Mouse (Mus musculus): ENCODE measurements around the gene Stub1. TPM values are rescaled to one million over a fixed set of nuclear protein-coding genes. Genes with fewer than 3 reads are reported as not detected.

Gene Stub1
- polyA plus RNA-seq, 1 experiment = 246 TPM

DNA sequence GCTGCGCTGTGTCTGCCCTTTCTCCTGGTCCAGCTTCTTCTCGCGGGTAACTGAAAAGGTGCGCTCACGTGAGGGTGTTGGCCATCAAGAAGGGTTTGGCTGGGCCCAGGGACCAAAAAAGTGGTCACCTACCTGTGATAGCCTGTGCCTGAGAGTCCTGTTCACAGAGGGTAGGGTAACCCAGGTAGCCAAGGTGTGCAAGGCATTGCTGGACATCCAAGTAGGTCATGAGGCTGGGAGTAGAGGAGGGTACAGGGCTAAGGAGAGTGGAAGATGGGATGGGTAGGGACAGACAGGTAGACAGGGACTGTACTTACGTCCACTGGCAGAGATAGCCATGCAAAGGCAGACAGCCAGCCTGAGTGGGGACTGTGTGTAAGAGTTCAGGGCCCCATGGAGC, 7.3 kb upstream of the Stub1 start:
- TF ChIP-seq MAX (IDR thresholded peaks at IDR 0.05) (no peak), MYOG (IDR thresholded peaks at IDR 0.05; ENCODE audit: control insufficient read depth, extremely low read depth, insufficient read length) (no peak), USF1 (IDR thresholded peaks at IDR 0.05; ENCODE audit: low read depth) (no peak), CEBPB (IDR thresholded peaks at IDR 0.05; ENCODE audit: low read depth) (no peak), CTCF (IDR thresholded peaks at IDR 0.05; ENCODE audit: control insufficient read depth, insufficient read depth, insufficient read length) (no peak), FOSL1 (IDR thresholded peaks at IDR 0.05; ENCODE audit: insufficient read depth, low read length, poor library complexity, severe bottlenecking) (no peak), MYOD1 (IDR thresholded peaks at IDR 0.05; ENCODE audit: control insufficient read depth, insufficient read length, low read depth) (no peak)
- H3K79me2 ChIP-seq (ENCODE audit: control insufficient read depth, insufficient read depth) = peaks cover 23% of the 10 kb centered on the region
- H3ac ChIP-seq (ENCODE audit: control insufficient read depth, insufficient read length, low read depth) = no peak overlapping the region
- no peaks in the 10 kb centered on the region for H3K27me3 ChIP-seq (ENCODE audit: control insufficient read depth, insufficient read depth, insufficient read length)
- no peak overlapping the region for H3K4me3 ChIP-seq (ENCODE audit: insufficient read depth, poor library complexity, severe bottlenecking)
- peaks cover 38% of the 10 kb centered on the region for H3K36me3 ChIP-seq (ENCODE audit: control insufficient read depth, insufficient read depth)
- H3K79me3 ChIP-seq (ENCODE audit: low read depth) = peaks cover 5% of the 10 kb centered on the region

DNA sequence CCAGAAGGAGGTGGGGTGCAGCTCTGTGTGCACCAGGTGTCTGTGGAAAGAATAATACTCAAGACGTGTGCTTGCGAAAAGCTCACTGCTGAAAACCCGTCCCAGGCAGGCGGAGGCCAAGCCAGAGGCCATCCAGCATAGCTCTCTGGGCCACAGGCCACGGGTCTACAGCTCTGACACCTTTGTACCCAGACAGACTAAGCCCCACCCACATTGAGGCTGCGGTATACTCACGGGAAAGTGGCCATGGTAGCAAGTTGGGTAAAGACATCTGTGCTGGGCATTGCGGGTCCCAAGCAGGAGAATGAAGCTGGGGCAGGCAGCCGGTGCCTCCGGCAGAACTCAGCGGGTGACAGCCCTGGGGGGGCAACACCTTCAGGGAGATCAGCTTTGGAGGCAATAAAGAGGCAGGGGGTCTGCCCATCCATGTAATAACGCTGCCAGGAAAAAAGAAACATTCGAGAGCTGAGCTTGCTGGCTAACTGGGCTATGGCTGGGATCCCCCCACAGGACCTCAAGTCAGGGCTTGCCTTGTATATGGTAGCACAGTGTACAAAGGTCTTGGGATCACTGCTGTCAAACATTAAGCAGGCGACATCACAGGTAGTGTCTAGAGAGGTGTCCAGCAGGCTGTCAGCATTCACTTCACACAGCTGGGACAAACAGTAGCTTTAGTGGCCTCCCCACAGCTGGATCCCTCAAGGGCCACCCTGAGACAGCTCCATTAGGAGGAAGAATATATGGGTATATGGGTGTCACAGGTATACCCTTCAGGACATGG, 6.4 kb upstream of the Stub1 start:
- H3K4me3 ChIP-seq (ENCODE audit: insufficient read depth, poor library complexity, severe bottlenecking) = no peak overlapping the region
- peaks cover 39% of the 10 kb centered on the region for H3K36me3 ChIP-seq (ENCODE audit: control insufficient read depth, insufficient read depth)
- TF ChIP-seq CEBPB (IDR thresholded peaks at IDR 0.05; ENCODE audit: low read depth) (no peak), MYOG (IDR thresholded peaks at IDR 0.05; ENCODE audit: control insufficient read depth, extremely low read depth, insufficient read length) (no peak), USF1 (IDR thresholded peaks at IDR 0.05; ENCODE audit: low read depth) (no peak), FOSL1 (IDR thresholded peaks at IDR 0.05; ENCODE audit: insufficient read depth, low read length, poor library complexity, severe bottlenecking) (no peak), CTCF (IDR thresholded peaks at IDR 0.05; ENCODE audit: control insufficient read depth, insufficient read depth, insufficient read length) (no peak), MAX (IDR thresholded peaks at IDR 0.05) (no peak), MYOD1 (IDR thresholded peaks at IDR 0.05; ENCODE audit: control insufficient read depth, insufficient read length, low read depth) (no peak)
- H3K79me3 ChIP-seq (ENCODE audit: low read depth) = peaks cover 5% of the 10 kb centered on the region
- no peak overlapping the region for H3ac ChIP-seq (ENCODE audit: control insufficient read depth, insufficient read length, low read depth)
- no peaks in the 10 kb centered on the region for H3K27me3 ChIP-seq (ENCODE audit: control insufficient read depth, insufficient read depth, insufficient read length)
- peaks cover 32% of the 10 kb centered on the region for H3K79me2 ChIP-seq (ENCODE audit: control insufficient read depth, insufficient read depth)

DNA sequence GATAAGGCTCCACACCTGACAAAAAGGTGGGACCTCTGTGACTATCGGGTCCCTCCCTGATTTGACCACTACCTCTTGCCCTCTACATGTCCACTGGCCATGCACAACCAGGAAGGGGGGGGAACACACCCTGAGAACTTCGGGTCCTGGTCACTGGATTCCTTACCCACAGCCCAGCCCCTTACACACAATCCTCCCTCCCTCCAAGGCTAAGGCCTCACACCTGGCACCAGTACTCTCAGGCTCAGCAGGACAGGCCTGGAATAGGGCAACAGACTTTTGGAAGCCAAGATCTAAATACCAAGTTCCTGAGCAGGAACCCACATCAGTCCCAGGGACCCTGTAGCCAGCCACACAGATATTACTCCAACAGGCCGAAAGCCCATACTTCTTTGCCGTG, 5.7 kb upstream of the Stub1 start:
- no peak for TF ChIP-seq FOSL1 (IDR thresholded peaks at IDR 0.05; ENCODE audit: insufficient read depth, low read length, poor library complexity, severe bottlenecking)
- no peak for TF ChIP-seq MAX (IDR thresholded peaks at IDR 0.05)
- TF ChIP-seq MYOD1 (IDR thresholded peaks at IDR 0.05; ENCODE audit: control insufficient read depth, insufficient read length, low read depth) = no peak
- TF ChIP-seq USF1 (IDR thresholded peaks at IDR 0.05; ENCODE audit: low read depth) = no peak
- no peak for TF ChIP-seq MYOG (IDR thresholded peaks at IDR 0.05; ENCODE audit: control insufficient read depth, extremely low read depth, insufficient read length)
- TF ChIP-seq CEBPB (IDR thresholded peaks at IDR 0.05; ENCODE audit: low read depth) = no peak
- no peak overlapping the region for H3K4me3 ChIP-seq (ENCODE audit: insufficient read depth, poor library complexity, severe bottlenecking)
- no peak overlapping the region for H3ac ChIP-seq (ENCODE audit: control insufficient read depth, insufficient read length, low read depth)
- peaks cover 36% of the 10 kb centered on the region for H3K79me2 ChIP-seq (ENCODE audit: control insufficient read depth, insufficient read depth)
- H3K36me3 ChIP-seq (ENCODE audit: control insufficient read depth, insufficient read depth) = peaks cover 40% of the 10 kb centered on the region
- H3K27me3 ChIP-seq (ENCODE audit: control insufficient read depth, insufficient read depth, insufficient read length) = no peaks in the 10 kb centered on the region
- H3K79me3 ChIP-seq (ENCODE audit: low read depth) = peaks cover 9% of the 10 kb centered on the region

DNA sequence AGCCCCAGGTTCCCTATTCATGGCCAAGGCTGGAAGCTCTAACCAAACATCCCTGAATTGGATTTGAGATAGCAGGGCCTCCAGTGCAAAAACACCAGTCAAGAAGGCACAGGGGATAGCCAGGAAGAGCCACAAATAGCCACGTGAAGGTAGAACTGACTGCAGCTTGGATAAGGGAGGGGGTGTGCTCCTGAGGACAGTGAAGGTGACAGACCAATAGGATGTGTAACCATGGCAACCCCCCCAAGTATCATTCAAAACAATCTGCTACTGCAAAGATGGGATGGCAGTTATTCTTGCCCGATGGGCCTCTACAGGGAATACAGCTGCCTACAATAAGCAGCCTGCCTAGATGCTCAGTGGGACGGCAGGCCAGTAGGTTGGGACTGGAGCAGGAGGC, 4.3 kb upstream of the Stub1 start:
- TF ChIP-seq MYOD1 (IDR thresholded peaks at IDR 0.05; ENCODE audit: control insufficient read depth, insufficient read length, low read depth) (no peak), MYOG (IDR thresholded peaks at IDR 0.05; ENCODE audit: control insufficient read depth, extremely low read depth, insufficient read length) (no peak), FOSL1 (IDR thresholded peaks at IDR 0.05; ENCODE audit: insufficient read depth, low read length, poor library complexity, severe bottlenecking) (no peak), MAX (IDR thresholded peaks at IDR 0.05) (no peak), CEBPB (IDR thresholded peaks at IDR 0.05; ENCODE audit: low read depth) (no peak), CTCF (IDR thresholded peaks at IDR 0.05; ENCODE audit: control insufficient read depth, insufficient read depth, insufficient read length) (no peak), USF1 (IDR thresholded peaks at IDR 0.05; ENCODE audit: low read depth) (no peak)
- no peak overlapping the region for H3K4me3 ChIP-seq (ENCODE audit: insufficient read depth, poor library complexity, severe bottlenecking)

DNA sequence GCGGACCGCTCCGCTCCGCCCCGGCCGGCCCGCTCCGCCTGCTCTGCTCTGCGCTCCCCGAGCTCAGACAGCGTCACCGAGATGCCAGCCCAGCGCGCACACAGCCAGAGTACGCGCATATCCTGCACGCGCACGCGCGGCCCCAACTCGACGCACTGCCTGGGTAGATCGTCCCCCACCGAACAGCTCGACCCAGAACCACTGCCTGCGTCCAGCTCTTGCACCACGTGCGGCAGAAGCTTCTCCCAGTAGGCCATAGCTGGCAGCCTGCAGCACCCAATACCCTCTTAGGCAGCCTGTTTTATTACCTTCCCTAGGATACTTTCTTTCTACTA, 3.8 kb upstream of the Stub1 start, which contains the start of gene Rhbdl1:
Gene Rhbdl1, minus strand, starts transcription at position 220 of the 335 bp plus-strand sequence.
- peaks cover 32% of the 10 kb centered on the region for H3K79me2 ChIP-seq (ENCODE audit: control insufficient read depth, insufficient read depth)
- H3ac ChIP-seq (ENCODE audit: control insufficient read depth, insufficient read length, low read depth) = no peak within 1 kb of the TSS
- peaks cover 14% of the 10 kb centered on the region for H3K79me3 ChIP-seq (ENCODE audit: low read depth)
- H3K4me3 ChIP-seq (ENCODE audit: insufficient read depth, poor library complexity, severe bottlenecking) = no peak within 1 kb of the TSS
- TF ChIP-seq MYOG (IDR thresholded peaks at IDR 0.05; ENCODE audit: control insufficient read depth, extremely low read depth, insufficient read length) = no peak
- TF ChIP-seq CEBPB (IDR thresholded peaks at IDR 0.05; ENCODE audit: low read depth) = no peak
- no peak for TF ChIP-seq MAX (IDR thresholded peaks at IDR 0.05)
- no peak for TF ChIP-seq USF1 (IDR thresholded peaks at IDR 0.05; ENCODE audit: low read depth)
- no peak for TF ChIP-seq CTCF (IDR thresholded peaks at IDR 0.05; ENCODE audit: control insufficient read depth, insufficient read depth, insufficient read length)
- TF ChIP-seq MYOD1 (IDR thresholded peaks at IDR 0.05; ENCODE audit: control insufficient read depth, insufficient read length, low read depth) = no peak
- TF ChIP-seq FOSL1 (IDR thresholded peaks at IDR 0.05; ENCODE audit: insufficient read depth, low read length, poor library complexity, severe bottlenecking) = no peak
- peaks cover 39% of the 10 kb centered on the region for H3K36me3 ChIP-seq (ENCODE audit: control insufficient read depth, insufficient read depth)
- no peaks in the 10 kb centered on the region for H3K27me3 ChIP-seq (ENCODE audit: control insufficient read depth, insufficient read depth, insufficient read length)

More for the DNA sequence above, 4.3 kb upstream of the Stub1 start:
- Histone ChIP-seq H3ac (ENCODE audit: control insufficient read depth, insufficient read length, low read depth) (no peak overlapping the region), H3K36me3 (ENCODE audit: control insufficient read depth, insufficient read depth) (peaks cover 40% of the 10 kb centered on the region), H3K27me3 (ENCODE audit: control insufficient read depth, insufficient read depth, insufficient read length) (no peaks in the 10 kb centered on the region), H3K79me3 (ENCODE audit: low read depth) (peaks cover 9% of the 10 kb centered on the region), H3K79me2 (ENCODE audit: control insufficient read depth, insufficient read depth) (peaks cover 32% of the 10 kb centered on the region)
